Mouse (Mus musculus) limb, embryonic 15.5 days (tissue): ENCODE data around the gene Disc1. TPM values are rescaled to one million over a fixed set of nuclear protein-coding genes. Genes with fewer than 3 reads are reported as not detected.

Experiments
- microRNA-seq: library from miRNA; unstranded; fragments of <30 nt; microRNA quantifications from one replicate; pipeline ENCODE4, GENCODE M21; 2016
- polyA plus RNA-seq: library from polyadenylated mRNA; unstranded; fragments of >200 nt; fragmentation: Nextera tagmentation; extraction: Ambion mirVana; gene quantifications from 2 replicates; pipeline ENCODE4 v1.2.1, GENCODE M21; 2015

Disc1 gene
- polyA plus RNA-seq, 1 experiment from 2014 or later: 2.3 TPM

Small RNA genes lying within 50 kb of the gene (microRNA-seq; reads per million reads assigned to microRNA genes)
- gene Gm22197: not detected

Other genes with a start within 250 kb of the Disc1 start
- 83.9 and 88.7 TPM in 2 replicates for gene Gnpat, start 191.2 kb upstream of the Disc1 start, polyA plus RNA-seq
- gene 2810004N23Rik, start 191.1 kb upstream of the Disc1 start, polyA plus RNA-seq: 40.2 and 41.9 TPM in 2 replicates
- 6.3 and 8.1 TPM in 2 replicates for gene Exoc8, start 156.5 kb upstream of the Disc1 start, polyA plus RNA-seq
- 10.6 and 11.8 TPM in 2 replicates for gene Sprtn, start 156.3 kb upstream of the Disc1 start, polyA plus RNA-seq
- 13.4 and 16.5 TPM in 2 replicates for gene Egln1, start 104.9 kb upstream of the Disc1 start, polyA plus RNA-seq
- 122 and 127 TPM in 2 replicates for gene Tsnax, start 41.2 kb upstream of the Disc1 start, polyA plus RNA-seq